Mouse (Mus musculus) limb, embryonic 13.5 days (tissue): Measurements from ENCODE around the gene Cox7b. TPM values are rescaled to one million over a fixed set of nuclear protein-coding genes. Genes with fewer than 3 reads are reported as not detected.
A peak's percentile ranks its signal among the peaks of the same experiment; 100 is the strongest.
"Not testable (repeated sequence)": the region's sequence is repeated elsewhere in the genome, so short reads cannot be mapped to it uniquely, and the experiment has no call there.

Experiments used
- ATAC-seq: fragments of 200-750 bp; cut with Nextera tagmentation; 2 replicates; pipeline ENCODE4 v1.8.0; 2017; ENCODE audit warnings: low read depth, moderate number of reproducible peaks, moderate TSS enrichment; ENCODE audit not compliant: low FRiP score
- H3K27ac ChIP-seq: fragments of 300-500 bp; sonication (generic); 2 replicates; pipeline ENCODE4 v1.5.1; 2015; ENCODE audit warnings: inconsistent platforms, mild to moderate bottlenecking, moderate library complexity
- H3K27me3 ChIP-seq: fragments of 300-500 bp; sonication (generic); 2 replicates; pipeline ENCODE4 v1.6.1; 2015; ENCODE audit warnings: mild to moderate bottlenecking, inconsistent platforms
- H3K36me3 ChIP-seq: fragments of 300-500 bp; sonication (generic); 2 replicates; pipeline ENCODE4 v1.6.1; 2015; ENCODE audit warnings: inconsistent platforms, mild to moderate bottlenecking, moderate library complexity
- H3K4me1 ChIP-seq: fragments of 300-500 bp; sonication (generic); 2 replicates; pipeline ENCODE4 v1.6.1; 2015; ENCODE audit warnings: inconsistent platforms
- H3K4me2 ChIP-seq: fragments of 300-500 bp; sonication (generic); replicated peaks from 2 replicates; pipeline ENCODE4 v1.6.1; 2015; ENCODE audit warnings: inconsistent platforms, mild to moderate bottlenecking, moderate library complexity
- H3K4me3 ChIP-seq: fragments of 300-500 bp; sonication (generic); 2 replicates; pipeline ENCODE4 v1.5.1; 2015; ENCODE audit warnings: moderate library complexity, mild to moderate bottlenecking, inconsistent platforms
- H3K9ac ChIP-seq: fragments of 300-500 bp; sonication (generic); 2 replicates; pipeline ENCODE4 v1.6.1; 2015; ENCODE audit warnings: mild to moderate bottlenecking, inconsistent platforms
- H3K9me3 ChIP-seq: fragments of 300-500 bp; sonication (generic); 2 replicates; pipeline ENCODE4 v1.6.1; 2016; ENCODE audit warnings: inconsistent platforms
- WGBS: fragments of 180-500 bp; shearing (Covaris S2); methylation state at CpG from one replicate; pipeline ENCODE4 v1.1.7; 2015; 5-methylcytosine and 5-hydroxymethylcytosine counted together
- polyA plus RNA-seq: library from polyadenylated mRNA; unstranded; fragments of >200 nt; fragmentation: Nextera tagmentation; extraction: Ambion mirVana; gene quantifications from 2 replicates; pipeline ENCODE4 v1.2.1, GENCODE M21; 2015

Cox7b gene
- polyA plus RNA-seq: 357 and 372 TPM in 2 replicates

GRCm38 (mm10) chrX:106015571-106016322 lies at the start of gene Cox7b:
Gene Cox7b (plus strand): TSS chrX:106015700.
- peaks cover 5% of the 10 kb centered on the region; the same call in 1 of the 2 replicates for H3K27me3 ChIP-seq
- 15% methylated on average over 26 of the region's 26 CpGs for WGBS
- peak; percentile 58 for ATAC-seq

GRCm38 (mm10) chrX:106001605-106002004 lies 13.9 kb upstream of the Cox7b start:
- Histone ChIP-seq H3K4me1 (no peaks in the 10 kb centered on the region), H3K4me2 (no peak overlapping the region), H3K4me3 (no peak overlapping the region), H3K27me3 (no peaks in the 10 kb centered on the region), H3K36me3 (peaks cover 8% of the 10 kb centered on the region; the same call in 1 of the 2 replicates), H3K9me3 (no peaks in the 10 kb centered on the region), H3K27ac (no peak overlapping the region), H3K9ac (no peak overlapping the region)
- 79% methylated on average over 1 of the region's 1 CpGs for WGBS
- no peak for ATAC-seq

More at GRCm38 (mm10) chrX:106015571-106016322, at the start of gene Cox7b:
- Histone ChIP-seq H3K4me1 (peaks cover 7% of the 10 kb centered on the region; the same call in 1 of the 2 replicates), H3K27ac (peak within 1 kb of the TSS; percentile 88), H3K4me3 (peak within 1 kb of the TSS; percentile 58), H3K9ac (peak within 1 kb of the TSS; percentile 70), H3K4me2 (peak within 1 kb of the TSS; percentile 53), H3K9me3 (no peaks in the 10 kb centered on the region), H3K36me3 (0 out of 2 replicates have a peak, but pooled peaks cover 3% of the 10 kb centered on the region)

GRCm38 (mm10) chrX:106010762-106011161 lies 4.7 kb upstream of the Cox7b start:
- WGBS: 11% methylated on average over 3 of the region's 3 CpGs
- Histone ChIP-seq H3K4me1 (peaks cover 6% of the 10 kb centered on the region; the same call in 1 of the 2 replicates), H3K27me3 (peaks cover 5% of the 10 kb centered on the region; the same call in 1 of the 2 replicates), H3K9ac (peak overlapping the region; percentile 67), H3K4me2 (peak overlapping the region; percentile 56), H3K4me3 (peak overlapping the region; percentile 56), H3K36me3 (no peaks in the 10 kb centered on the region; the same call in 1 of the 2 replicates), H3K27ac (no peak overlapping the region), H3K9me3 (no peaks in the 10 kb centered on the region)
- ATAC-seq: no peak

GRCm38 (mm10) chrX:106011465-106012159 lies 3.9 kb upstream of the Cox7b start, which contains the start of gene Magt1:
Gene Magt1 (minus strand): TSS chrX:106011906.
- 25% methylated on average over 45 of the region's 45 CpGs for WGBS
- ATAC-seq: peak; percentile 95
- H3K4me3 ChIP-seq: peak within 1 kb of the TSS; percentile 56
- H3K9me3 ChIP-seq: no peaks in the 10 kb centered on the region
- peak within 1 kb of the TSS; percentile 84 for H3K27ac ChIP-seq
- peaks cover 5% of the 10 kb centered on the region; the same call in 1 of the 2 replicates for H3K27me3 ChIP-seq
- no peaks in the 10 kb centered on the region for H3K36me3 ChIP-seq
- H3K4me2 ChIP-seq: peak within 1 kb of the TSS; percentile 57
- H3K4me1 ChIP-seq: peaks cover 6% of the 10 kb centered on the region; the same call in 1 of the 2 replicates
- H3K9ac ChIP-seq: peak within 1 kb of the TSS; percentile 67

GRCm38 (mm10) chrX:106012559-106012958 lies 2.9 kb upstream of the Cox7b start:
- peak overlapping the region; percentile 67; the same call in 1 of the 2 replicates for H3K27ac ChIP-seq
- no peak overlapping the region for H3K9ac ChIP-seq
- H3K4me1 ChIP-seq: peaks cover 13% of the 10 kb centered on the region
- H3K27me3 ChIP-seq: peaks cover 5% of the 10 kb centered on the region; the same call in 1 of the 2 replicates
- peak overlapping the region; percentile 57 for H3K4me2 ChIP-seq
- H3K4me3 ChIP-seq: peak overlapping the region; percentile 56
- ATAC-seq: no peak
- WGBS: 71% methylated on average over 3 of the region's 3 CpGs
- H3K9me3 ChIP-seq: no peaks in the 10 kb centered on the region
- no peaks in the 10 kb centered on the region for H3K36me3 ChIP-seq

- H3K27me3 ChIP-seq: peaks cover 5% of the 10 kb centered on the region; the same call in 1 of the 2 replicates
Measured at GRCm38 (mm10) chrX:106013217-106013616, 2.3 kb upstream of the Cox7b start.

GRCm38 (mm10) chrX:106014741-106015377 lies 641 bp upstream of the Cox7b start:
- H3K4me3 ChIP-seq, ATAC-seq, H3K27ac ChIP-seq, H3K9me3 ChIP-seq, H3K27me3 ChIP-seq, H3K9ac ChIP-seq, H3K36me3 ChIP-seq: not testable (repeated sequence)
- Histone ChIP-seq H3K4me2 (peak overlapping the region; percentile 34), H3K4me1 (peaks cover 13% of the 10 kb centered on the region)
- 61% methylated on average over 2 of the region's 2 CpGs for WGBS

More at GRCm38 (mm10) chrX:106013217-106013616, 2.3 kb upstream of the Cox7b start:
- H3K4me3 ChIP-seq: no peak overlapping the region
- no peak overlapping the region for H3K9ac ChIP-seq
- H3K4me2 ChIP-seq: no peak overlapping the region
- ATAC-seq: no peak
- 28% methylated on average over 2 of the region's 2 CpGs for WGBS
- no peak overlapping the region for H3K27ac ChIP-seq
- H3K9me3 ChIP-seq: no peaks in the 10 kb centered on the region
- peaks cover 14% of the 10 kb centered on the region for H3K4me1 ChIP-seq
- no peaks in the 10 kb centered on the region for H3K36me3 ChIP-seq

- H3K9me3 ChIP-seq: no peaks in the 10 kb centered on the region
- H3K27me3 ChIP-seq: no peaks in the 10 kb centered on the region
- 87% methylated on average over 3 of the region's 3 CpGs for WGBS
- peak overlapping the region; percentile 42 for H3K4me2 ChIP-seq
- H3K4me1 ChIP-seq: peaks cover 7% of the 10 kb centered on the region; the same call in 1 of the 2 replicates
- no peak for ATAC-seq
- peaks cover 6% of the 10 kb centered on the region for H3K36me3 ChIP-seq
- H3K27ac ChIP-seq: no peak overlapping the region
- H3K4me3 ChIP-seq: peak overlapping the region; percentile 3; the same call in 1 of the 2 replicates
- no peak overlapping the region for H3K9ac ChIP-seq
Measured at GRCm38 (mm10) chrX:106017102-106017501, 1.6 kb downstream of the Cox7b start.

GRCm38 (mm10) chrX:106017516-106017915 lies 2.0 kb downstream of the Cox7b start:
- WGBS: 86% methylated on average over 4 of the region's 4 CpGs
- Histone ChIP-seq H3K27me3 (no peaks in the 10 kb centered on the region), H3K27ac (no peak overlapping the region), H3K4me2 (no peak overlapping the region; the same call in 1 of the 2 replicates), H3K4me3 (no peak overlapping the region), H3K36me3 (peaks cover 6% of the 10 kb centered on the region), H3K9ac (no peak overlapping the region), H3K9me3 (no peaks in the 10 kb centered on the region), H3K4me1 (peaks cover 7% of the 10 kb centered on the region; the same call in 1 of the 2 replicates)
- ATAC-seq: no peak

GRCm38 (mm10) chrX:106026418-106027342 lies 11.2 kb downstream of the Cox7b start, which contains the start of gene Atp7a:
Gene Atp7a (plus strand): TSS chrX:106027276.
- 0 out of 2 replicates have a peak, but pooled peaks cover 6% of the 10 kb centered on the region for H3K4me1 ChIP-seq
- H3K4me2 ChIP-seq: peak within 1 kb of the TSS; percentile 62
- peak; percentile 95 for ATAC-seq
- H3K27me3 ChIP-seq: peaks cover 5% of the 10 kb centered on the region; the same call in 1 of the 2 replicates
- H3K36me3 ChIP-seq: peaks cover 3% of the 10 kb centered on the region; the same call in 1 of the 2 replicates
- WGBS: 25% methylated on average over 36 of the region's 36 CpGs
- H3K27ac ChIP-seq: peak within 1 kb of the TSS; percentile 48; the same call in 1 of the 2 replicates
- no peaks in the 10 kb centered on the region for H3K9me3 ChIP-seq
- peak within 1 kb of the TSS; percentile 75 for H3K9ac ChIP-seq
- peak within 1 kb of the TSS; percentile 54 for H3K4me3 ChIP-seq
